Mouse (Mus musculus) ES-Bruce4 (cell line): Measurements from ENCODE around the gene Tex2.

Source experiments
- CTCF ChIP-seq: IDR thresholded peaks from one replicate; pipeline ENCODE4 v1.8.1; 2011; ENCODE audit warnings: low read depth, low read length
- EP300 ChIP-seq: IDR thresholded peaks from 2 replicates; pipeline ENCODE4 v1.6.1; 2011; ENCODE audit warnings: low read depth, low read length; ENCODE audit not compliant: insufficient read depth
- POLR2A ChIP-seq: IDR thresholded peaks from one replicate; pipeline ENCODE4 v1.8.1; 2011; ENCODE audit warnings: low read length; ENCODE audit not compliant: insufficient read depth

GRCm38 (mm10) chr11:106635946-106636345, 22.7 kb upstream of the Tex2 start:
- TF ChIP-seq POLR2A = no peak
- TF ChIP-seq CTCF = no peak
- no peak for TF ChIP-seq EP300
